Mouse (Mus musculus): ENCODE results near the gene Psip1.
"Not testable (repeated sequence)": the region's sequence is repeated elsewhere in the genome, so short reads cannot be mapped to it uniquely, and the experiment has no call there.

The Psip1 gene

GRCm38 (mm10) chr4:83500154-83501036, 14.1 kb upstream of the Psip1 start:
- DNase-seq: no peak

DNA sequence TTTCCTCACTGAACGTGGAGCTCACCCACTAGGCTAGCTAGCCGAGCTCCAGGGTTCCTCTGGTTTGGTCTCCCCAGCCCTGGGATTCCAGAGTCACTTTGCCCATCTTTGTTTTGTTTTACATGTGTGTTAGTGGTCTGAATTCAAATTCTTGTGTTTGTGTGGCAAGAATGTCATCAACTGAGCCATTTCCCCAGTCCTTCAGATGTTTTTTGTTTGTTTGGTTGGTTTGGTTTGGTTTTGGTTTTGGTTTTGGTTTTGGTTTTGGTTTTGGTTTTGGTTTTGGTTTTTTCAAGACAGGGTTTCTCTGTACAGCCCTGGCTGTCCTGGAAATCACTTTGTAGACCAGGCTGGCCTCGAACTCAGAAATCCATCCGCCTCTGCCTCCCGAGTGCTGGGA, 10.8 kb upstream of the Psip1 start:
- DNase-seq: not testable (repeated sequence)

DNA sequence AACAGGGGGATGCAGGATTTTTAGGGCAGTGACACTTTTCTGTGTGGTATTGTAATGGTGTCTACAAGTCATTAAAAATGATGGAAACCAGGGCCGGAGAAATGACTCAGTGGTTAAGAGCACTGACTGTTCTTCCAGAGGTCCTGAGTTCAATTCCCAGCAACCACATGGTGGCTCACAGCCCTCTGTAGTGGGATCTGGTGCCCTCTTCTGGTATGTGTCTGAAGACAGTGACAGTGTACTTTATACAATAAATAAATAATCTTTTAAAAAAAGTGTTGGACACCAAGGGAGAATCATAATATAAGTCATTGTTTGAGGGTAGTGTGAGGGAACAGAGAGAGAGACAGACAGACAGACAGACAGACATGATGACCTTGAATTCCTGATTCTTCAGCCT, 6.9 kb upstream of the Psip1 start:
- DNase-seq: no peak

DNA sequence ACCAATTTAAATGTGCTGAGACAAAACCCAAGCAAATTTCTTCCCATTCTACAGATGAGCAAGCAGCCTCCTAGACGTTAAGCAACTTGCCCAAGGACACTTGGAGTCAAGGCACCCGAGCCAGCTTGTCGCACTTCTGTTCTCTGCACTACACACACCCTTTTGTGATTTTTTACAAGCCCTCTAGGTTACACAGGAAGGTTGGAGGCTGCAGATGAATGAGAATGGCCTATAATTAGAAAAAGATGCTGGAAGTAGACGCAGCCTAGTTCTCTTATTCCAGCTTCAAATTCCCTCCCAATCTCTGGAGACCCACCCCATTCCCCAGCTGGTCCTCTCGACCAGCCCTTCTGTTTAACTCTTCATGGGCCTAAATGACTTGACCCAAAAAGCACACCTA, 2.9 kb upstream of the Psip1 start:
- DNase-seq: no peak

DNA sequence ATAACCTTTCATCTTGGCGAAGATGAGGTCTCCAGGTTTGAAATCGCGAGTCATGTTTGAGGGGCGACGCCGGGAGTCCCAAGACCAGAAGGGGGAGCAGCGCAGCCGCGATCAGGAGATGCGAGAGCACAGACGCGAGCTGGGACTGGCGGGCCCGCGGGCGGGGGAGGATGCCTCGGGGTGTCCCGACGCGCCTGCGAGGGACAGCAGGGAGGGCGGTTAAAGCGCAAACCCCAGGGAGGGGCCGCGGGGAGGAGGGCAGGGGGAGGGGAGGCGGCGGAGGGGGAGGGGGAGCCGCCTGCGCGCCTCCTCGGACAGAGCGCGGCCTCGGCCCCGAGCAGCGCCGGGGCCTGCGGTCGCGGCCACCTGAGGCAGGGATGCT, 533 bp downstream of the Psip1 start:
- DNase-seq: peak; percentile 85

DNA sequence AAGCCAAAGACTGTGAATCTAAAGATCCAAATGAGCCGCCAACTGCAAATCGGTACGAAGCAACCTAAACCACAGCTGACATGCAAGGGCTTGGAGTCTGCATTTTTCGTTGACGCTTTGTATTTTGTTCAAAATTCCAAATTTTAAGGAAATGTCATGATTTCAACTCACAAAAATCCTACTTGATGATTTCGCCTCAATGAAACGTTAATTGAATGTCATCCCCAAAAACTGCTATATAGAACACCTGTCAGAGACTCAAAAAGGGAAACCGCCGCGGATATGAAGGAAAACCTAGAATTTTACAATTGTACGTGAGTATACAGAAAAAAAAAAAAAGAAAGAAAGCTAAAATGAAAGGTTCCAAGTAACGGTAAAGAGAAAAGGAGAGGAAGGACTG, 1.0 kb downstream of the Psip1 start:
- DNase-seq: no peak

DNA sequence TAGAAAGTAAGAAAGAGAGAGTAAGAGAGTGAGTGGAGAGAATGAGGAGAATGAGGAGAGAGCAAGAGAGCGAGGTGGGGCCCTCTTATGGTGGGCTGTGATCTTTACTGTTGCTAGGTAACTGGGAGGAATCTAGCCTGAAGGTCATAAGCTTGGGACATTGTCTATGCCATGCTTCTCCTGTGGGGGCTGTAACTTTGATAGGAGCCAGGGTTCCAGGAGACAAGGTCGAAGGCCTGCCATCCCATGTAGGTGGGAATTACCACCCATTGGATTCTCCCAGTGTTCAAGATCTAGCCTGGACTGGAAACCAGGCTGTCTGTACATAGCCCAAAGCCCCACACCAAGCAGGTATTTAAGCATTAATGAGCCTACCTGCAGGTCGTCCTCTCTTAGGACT, 18.1 kb downstream of the Psip1 start:
- DNase-seq: peak; percentile 12

DNA sequence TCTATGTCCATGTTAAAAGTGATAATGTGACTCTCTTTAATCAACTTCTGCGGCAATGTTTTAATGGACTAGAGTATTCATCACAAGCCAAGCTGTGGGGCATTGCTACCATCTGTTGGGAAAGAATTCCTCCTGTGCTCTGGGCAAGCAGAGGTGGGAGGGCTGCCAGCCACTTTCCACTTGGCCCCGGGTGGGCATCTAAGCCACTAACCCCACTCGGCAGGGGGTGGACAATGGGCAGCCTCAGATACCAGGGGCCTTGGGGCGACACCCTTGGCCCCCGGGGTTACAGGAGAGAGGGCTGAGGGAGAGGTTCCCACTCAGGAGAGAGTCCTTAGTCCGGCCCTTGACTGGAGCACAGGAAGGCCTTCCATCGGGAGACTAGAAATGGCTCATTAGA, 18.6 kb downstream of the Psip1 start:
- DNase-seq: peak; percentile 89

GRCm38 (mm10) chr4:83464827-83465226, 21.4 kb downstream of the Psip1 start:
- DNase-seq: no peak

GRCm38 (mm10) chr4:83460106-83460505, 26.2 kb downstream of the Psip1 start:
- no peak for DNase-seq

GRCm38 (mm10) chr4:83450785-83451184, 35.5 kb downstream of the Psip1 start:
- no peak for DNase-seq

DNA sequence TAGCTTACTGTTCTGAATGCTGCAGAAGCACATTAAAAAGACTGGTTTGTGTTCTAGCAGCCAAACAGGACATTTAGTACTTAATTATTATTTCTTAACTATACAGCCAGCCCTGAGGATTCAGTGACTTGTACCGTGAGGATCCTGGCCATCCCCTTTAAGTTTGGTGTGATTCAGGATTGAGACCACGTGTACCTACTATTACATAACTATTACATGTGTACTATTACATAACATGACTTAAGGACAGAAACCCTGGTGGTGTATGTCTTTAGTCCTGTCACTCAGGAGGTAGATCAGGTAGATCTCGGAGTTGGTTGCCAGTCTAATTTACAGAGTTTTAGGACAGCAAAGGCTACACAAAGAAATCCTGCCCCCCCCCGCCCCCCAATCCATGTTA, 45.2 kb downstream of the Psip1 start:
- DNase-seq: no peak

DNA sequence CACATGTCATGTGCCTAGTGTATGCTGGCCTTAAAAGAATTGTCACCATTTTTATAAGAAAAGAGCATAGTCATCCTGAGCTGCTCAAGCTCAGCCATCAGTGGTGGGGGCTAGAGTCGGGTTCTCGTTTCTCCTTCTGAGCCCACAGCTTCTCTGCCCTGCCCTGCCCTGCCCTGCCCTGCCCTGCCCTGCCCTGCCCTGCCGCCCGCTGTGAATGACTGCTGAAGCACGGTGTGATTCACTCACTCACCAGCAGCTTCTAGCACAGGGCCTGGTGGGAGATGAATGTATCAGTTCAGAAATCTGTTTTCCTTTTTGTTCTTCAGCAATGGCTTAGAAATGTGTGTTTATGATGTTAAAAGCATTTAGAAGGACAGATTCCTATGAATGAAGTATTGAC, 47.2 kb downstream of the Psip1 start:
- no peak for DNase-seq

- DNase-seq: no peak
These were observed 48.1 kb downstream of the Psip1 start for GRCm38 (mm10) chr4:83438116-83438515.

- DNase-seq: no peak
These were observed 49.9 kb downstream of the Psip1 start for GRCm38 (mm10) chr4:83436375-83436774.

DNA sequence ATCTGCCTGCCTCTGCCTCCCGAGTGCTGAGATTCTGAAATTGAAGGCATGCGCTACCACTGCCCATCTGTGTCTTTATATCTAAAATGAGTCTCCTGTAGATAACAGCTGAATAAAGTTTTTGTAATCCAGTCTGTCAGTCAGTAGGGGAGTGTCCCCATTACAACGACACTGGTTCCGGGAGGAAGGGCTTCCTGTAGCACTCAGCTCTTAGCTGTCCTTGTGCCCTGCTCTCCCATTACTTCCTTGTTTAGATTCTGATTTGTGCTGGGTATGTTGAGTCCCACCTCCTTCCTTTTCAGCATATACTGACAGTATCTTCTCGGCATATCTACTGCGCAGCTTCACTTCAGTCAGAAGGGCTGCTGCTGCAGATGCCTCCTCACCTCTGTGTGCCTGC, 53.4 kb downstream of the Psip1 start:
- no peak for DNase-seq

GRCm38 (mm10) chr4:83431950-83432349, 54.3 kb downstream of the Psip1 start:
- no peak for DNase-seq

- DNase-seq: no peak
These were observed 57.4 kb downstream of the Psip1 start for GRCm38 (mm10) chr4:83428845-83429244.

DNA sequence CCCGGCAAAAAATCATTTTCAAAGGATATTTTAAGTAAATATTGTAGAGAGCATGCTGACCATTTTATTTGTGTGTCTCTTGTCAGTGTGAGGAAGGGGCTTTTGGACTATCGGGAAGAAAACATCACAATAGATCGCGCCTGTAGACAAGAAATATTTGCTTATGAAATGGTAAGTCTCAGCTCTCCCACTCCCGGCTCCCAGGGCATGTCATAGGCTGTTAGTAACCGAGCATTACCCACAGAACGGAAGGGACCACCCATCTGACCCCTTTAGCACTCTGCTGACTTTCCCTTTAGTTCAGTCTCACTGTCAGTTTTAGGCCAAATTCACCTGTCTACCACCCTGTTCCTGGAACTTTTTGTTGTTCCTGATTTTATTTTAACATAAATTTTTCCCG, 58.6 kb downstream of the Psip1 start:
- DNase-seq: no peak

DNA sequence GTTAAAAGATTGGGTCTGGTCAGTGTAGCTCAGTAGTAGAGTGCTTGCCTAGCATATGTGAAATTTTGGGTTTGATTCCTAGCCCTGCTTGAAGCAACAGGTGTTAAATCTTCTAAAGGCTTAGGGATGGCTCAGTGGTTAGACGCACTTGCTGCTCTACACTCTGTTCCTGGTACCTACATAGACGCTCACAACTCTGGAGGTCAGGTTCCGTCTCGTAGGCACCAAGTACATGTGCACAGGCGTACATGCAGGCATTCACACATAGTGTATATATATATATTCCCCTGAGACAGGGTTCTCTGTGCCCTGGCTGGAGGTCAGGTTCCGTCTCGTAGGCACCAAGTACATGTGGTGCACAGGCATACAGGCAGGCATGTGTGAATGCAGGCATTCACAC, 59.1 kb downstream of the Psip1 start:
- no peak for DNase-seq

DNA sequence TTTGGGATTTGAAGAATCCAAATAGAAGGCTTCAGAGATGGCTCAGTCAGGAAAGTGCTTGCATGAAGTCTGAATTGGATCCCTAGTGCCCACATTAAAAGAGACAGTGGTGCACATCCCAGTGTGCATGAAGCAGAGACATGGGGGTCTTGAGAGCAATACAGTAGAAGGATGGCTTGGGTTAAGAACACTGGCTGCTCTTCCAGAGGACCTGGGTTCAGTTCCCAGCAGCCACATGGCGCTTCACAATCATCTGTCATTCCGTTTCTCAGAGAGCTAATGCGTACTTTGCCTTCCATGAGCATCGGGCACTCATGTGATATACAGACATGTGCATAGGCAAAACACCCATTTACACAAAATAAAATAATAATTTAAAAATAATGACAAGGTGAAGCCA, 61.1 kb downstream of the Psip1 start:
- no peak for DNase-seq

DNA sequence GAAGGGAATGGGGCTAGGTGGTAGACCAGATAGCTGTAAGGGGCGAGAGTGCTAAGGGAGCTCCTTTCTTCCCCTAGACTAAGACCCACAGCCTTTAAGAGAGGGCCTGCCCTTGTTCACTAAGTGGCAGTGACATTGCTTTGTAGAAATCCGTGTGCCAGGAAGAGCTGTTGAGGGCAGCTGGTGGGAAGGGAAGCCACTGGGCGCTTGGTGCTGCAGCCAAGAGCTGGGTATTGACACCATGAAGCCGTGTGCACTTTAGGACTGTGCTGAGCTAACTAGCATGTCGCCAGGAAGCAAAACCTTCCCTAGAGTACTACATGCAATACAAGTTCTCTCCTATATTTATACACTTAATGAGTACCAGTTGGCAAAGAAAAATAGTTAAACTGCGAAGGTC, 62.6 kb downstream of the Psip1 start:
- DNase-seq: no peak

DNA sequence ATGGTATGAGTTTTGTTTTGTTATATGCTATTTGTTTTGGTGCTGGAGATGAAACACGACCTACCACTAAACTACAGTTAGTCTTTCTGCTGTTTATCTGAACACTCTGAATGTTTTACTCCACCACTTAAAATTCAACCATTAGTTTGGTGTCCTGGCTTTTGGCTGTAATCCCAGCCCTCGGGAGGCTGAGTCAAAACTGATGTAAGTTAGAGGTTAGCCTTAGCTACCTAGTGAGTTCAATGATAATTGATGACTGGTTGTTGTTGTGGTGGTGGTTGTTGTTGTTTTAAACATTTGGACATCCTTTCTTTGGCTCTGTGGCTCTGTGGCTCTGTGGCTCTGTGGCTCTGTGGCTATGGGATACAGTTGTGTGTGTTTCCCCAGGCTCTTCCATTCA, 67.5 kb downstream of the Psip1 start:
- DNase-seq: no peak

- no peak for DNase-seq
These were observed 68.5 kb downstream of the Psip1 start for GRCm38 (mm10) chr4:83417820-83418186.

- peak; percentile 94 for DNase-seq
These were observed 69.0 kb downstream of the Psip1 start, which contains the start of gene Snapc3 for GRCm38 (mm10) chr4:83417160-83417819. TSS of gene Snapc3 (plus strand) at chr4:83417724.

All from cerebellum, adult 8-10 months (tissue).